Mouse (Mus musculus) adipocyte (in vitro differentiated cells): ENCODE measurements around the gene Zbtb17.

ENCODE experiments used
- DNase-seq: peaks from one replicate; pipeline ENCODE4 v3.0.0-alpha.2; 2016; ENCODE audit warnings: low spot score

The Zbtb17 gene

GRCm38 (mm10) chr4:141425484-141426479, 18.7 kb upstream of the Zbtb17 start:
- DNase-seq: no peak

- peak; percentile 11 for DNase-seq
Observed at GRCm38 (mm10) chr4:141426796-141427745, 17.4 kb upstream of the Zbtb17 start.

- no peak for DNase-seq
Observed at GRCm38 (mm10) chr4:141427921-141428320, 16.5 kb upstream of the Zbtb17 start.

GRCm38 (mm10) chr4:141429381-141429780, 15.1 kb upstream of the Zbtb17 start:
- no peak for DNase-seq

GRCm38 (mm10) chr4:141429847-141430246, 14.6 kb upstream of the Zbtb17 start:
- DNase-seq: peak; percentile 61

GRCm38 (mm10) chr4:141430997-141431396, 13.5 kb upstream of the Zbtb17 start:
- DNase-seq: peak; percentile 67

GRCm38 (mm10) chr4:141432666-141433065, 11.8 kb upstream of the Zbtb17 start:
- no peak for DNase-seq

- DNase-seq: no peak
Observed at GRCm38 (mm10) chr4:141433191-141433590, 11.3 kb upstream of the Zbtb17 start.

- no peak for DNase-seq
Observed at GRCm38 (mm10) chr4:141435974-141436373, 8.5 kb upstream of the Zbtb17 start, which contains the start of gene Srarp. TSS of gene Srarp (minus strand) at chr4:141436105.

GRCm38 (mm10) chr4:141439083-141439803, 5.2 kb upstream of the Zbtb17 start:
- no peak for DNase-seq

GRCm38 (mm10) chr4:141440877-141441276, 3.6 kb upstream of the Zbtb17 start:
- DNase-seq: no peak

- no peak for DNase-seq
Observed at GRCm38 (mm10) chr4:141443641-141444429, 619 bp upstream of the Zbtb17 start.

GRCm38 (mm10) chr4:141445328-141445720, 870 bp downstream of the Zbtb17 start:
- no peak for DNase-seq

GRCm38 (mm10) chr4:141446211-141446610, 1.8 kb downstream of the Zbtb17 start:
- no peak for DNase-seq

GRCm38 (mm10) chr4:141451251-141451650, 6.8 kb downstream of the Zbtb17 start:
- DNase-seq: no peak

GRCm38 (mm10) chr4:141451916-141452450, 7.5 kb downstream of the Zbtb17 start:
- DNase-seq: no peak

- DNase-seq: peak; percentile 62
Observed at GRCm38 (mm10) chr4:141454581-141455350, 10.3 kb downstream of the Zbtb17 start.

GRCm38 (mm10) chr4:141455526-141455925, 11.1 kb downstream of the Zbtb17 start:
- DNase-seq: no peak

- DNase-seq: no peak
Observed at GRCm38 (mm10) chr4:141456193-141456938, 11.9 kb downstream of the Zbtb17 start.
